Mouse (Mus musculus) kidney, adult 2 months (tissue): ENCODE measurements around the gene Gm1673.

ENCODE experiments used
- CTCF ChIP-seq: fragments of 200-500 bp; conservative IDR thresholded peaks from 2 replicates; pipeline ENCODE4 v1.5.1; 2011; ENCODE audit warnings: low read depth, mild to moderate bottlenecking, control low read depth, low read length, moderate library complexity, mixed read lengths; ENCODE audit not compliant: insufficient read depth, insufficient read length
- POLR2A ChIP-seq: fragments of 200-500 bp; IDR thresholded peaks from one replicate; pipeline ENCODE4 v1.6.1; 2011; ENCODE audit warnings: low read depth, low read length, control low read depth

DNA sequence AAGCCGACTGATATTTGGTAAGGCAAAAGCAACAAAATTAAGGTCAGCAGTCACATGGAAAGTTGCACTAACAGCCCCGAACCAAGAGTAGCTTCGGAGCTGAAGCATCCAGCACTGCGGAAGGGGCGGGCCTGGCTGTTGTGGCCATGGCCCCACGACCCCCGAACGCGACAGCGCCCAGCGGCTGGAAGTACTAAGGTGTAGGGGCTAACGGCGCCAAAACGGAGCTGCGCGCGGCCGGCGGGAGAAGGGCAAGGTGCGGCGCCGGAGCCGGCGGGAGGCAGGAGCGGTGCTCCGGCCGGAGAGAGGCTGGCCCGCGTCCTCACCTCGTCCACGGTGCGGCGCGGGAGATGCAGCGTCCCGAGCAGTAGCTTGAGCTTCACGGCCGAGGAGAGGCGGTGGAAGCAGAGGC lies 47.5 kb upstream of the Gm1673 start:
- TF ChIP-seq CTCF: no peak
- TF ChIP-seq POLR2A: no peak
